Mouse (Mus musculus) neutrophil, adult 5-6 weeks (primary cell): ENCODE measurements around the gene Hs6st1. TPM values are rescaled to one million over a fixed set of nuclear protein-coding genes. Genes with fewer than 3 reads are reported as not detected.

ENCODE experiments used
- ATAC-seq: fragments of 151-379, 151-347 bp; 2 replicates; pipeline ENCODE4 v1.8.0; 2017; ENCODE audit warnings: mild to moderate bottlenecking, moderate TSS enrichment; ENCODE audit not compliant: insufficient number of reproducible peaks, poor library complexity, low FRiP score, severe bottlenecking; ENCODE audit errors: extremely low read depth
- total RNA-seq: library from RNA; stranded (forward); fragments of 200-1000 nt; gene quantifications from 2 replicates; pipeline ENCODE4 v1.2.3, GENCODE M21; 2017

Gene Hs6st1
- total RNA-seq, 1 experiment from 2014 or later: 12.7 TPM

GRCm38 (mm10) chr1:36078250-36078649 is 10.1 kb downstream of the Hs6st1 start:
- no peak for ATAC-seq

- no peak for ATAC-seq
These were observed 11.5 kb downstream of the Hs6st1 start for GRCm38 (mm10) chr1:36079679-36080078.

- no peak for ATAC-seq
These were observed 12.8 kb downstream of the Hs6st1 start for GRCm38 (mm10) chr1:36080974-36081373.

- ATAC-seq: no peak
These were observed 14.0 kb downstream of the Hs6st1 start for GRCm38 (mm10) chr1:36082184-36082583.

GRCm38 (mm10) chr1:36083554-36083953 is 15.4 kb downstream of the Hs6st1 start:
- ATAC-seq: no peak

- no peak for ATAC-seq
These were observed 16.9 kb downstream of the Hs6st1 start for GRCm38 (mm10) chr1:36085069-36085468.

GRCm38 (mm10) chr1:36088367-36088766 is 20.2 kb downstream of the Hs6st1 start:
- ATAC-seq: peak; percentile 27; the same call in 1 of the 2 replicates

GRCm38 (mm10) chr1:36089481-36089880 is 21.3 kb downstream of the Hs6st1 start:
- no peak for ATAC-seq

GRCm38 (mm10) chr1:36090011-36090721 is 22.0 kb downstream of the Hs6st1 start:
- no peak for ATAC-seq

- ATAC-seq: no peak
These were observed 22.5 kb downstream of the Hs6st1 start for GRCm38 (mm10) chr1:36090722-36091110.

GRCm38 (mm10) chr1:36091246-36091645 is 23.0 kb downstream of the Hs6st1 start:
- no peak for ATAC-seq

GRCm38 (mm10) chr1:36093741-36094140 is 25.5 kb downstream of the Hs6st1 start:
- ATAC-seq: no peak

GRCm38 (mm10) chr1:36095423-36096272 is 27.4 kb downstream of the Hs6st1 start:
- ATAC-seq: no peak

- ATAC-seq: no peak
These were observed 30.2 kb downstream of the Hs6st1 start for GRCm38 (mm10) chr1:36098432-36098831.

GRCm38 (mm10) chr1:36100371-36100770 is 32.2 kb downstream of the Hs6st1 start:
- no peak for ATAC-seq

- no peak for ATAC-seq
These were observed 37.9 kb downstream of the Hs6st1 start for GRCm38 (mm10) chr1:36105917-36106706.

- ATAC-seq: no peak
These were observed 41.8 kb downstream of the Hs6st1 start for GRCm38 (mm10) chr1:36109987-36110386.

- ATAC-seq: no peak
These were observed 44.5 kb downstream of the Hs6st1 start for GRCm38 (mm10) chr1:36112665-36113064.

GRCm38 (mm10) chr1:36113670-36114069 is 45.5 kb downstream of the Hs6st1 start:
- no peak for ATAC-seq
